Mouse (Mus musculus) embryonic facial prominence, embryonic 10.5 days (tissue): ENCODE data around the gene Inpp5d. TPM values are rescaled to one million over a fixed set of nuclear protein-coding genes. Genes with fewer than 3 reads are reported as not detected.

ENCODE experiments used
- DNase-seq: peaks from one replicate; pipeline ENCODE4 v3.0.0-alpha.2; 2017; ENCODE audit warnings: low spot score
- H3K27ac ChIP-seq: fragments of 300-500 bp; sonication (generic); replicated peaks from 2 replicates; pipeline ENCODE4 v1.5.1; 2016; ENCODE audit warnings: mild to moderate bottlenecking
- H3K27me3 ChIP-seq: fragments of 300-500 bp; sonication (generic); replicated peaks from 2 replicates; pipeline ENCODE4 v1.6.1; 2016; ENCODE audit warnings: low read depth, mild to moderate bottlenecking; ENCODE audit not compliant: poor library complexity, severe bottlenecking
- H3K36me3 ChIP-seq: fragments of 300-500 bp; sonication (generic); replicated peaks from 2 replicates; pipeline ENCODE4 v1.6.1; 2016; ENCODE audit warnings: mild to moderate bottlenecking, moderate library complexity
- H3K4me1 ChIP-seq: fragments of 300-500 bp; sonication (generic); 2 replicates; pipeline ENCODE4 v1.6.1; 2016
- H3K4me3 ChIP-seq: fragments of 300-500 bp; sonication (generic); 2 replicates; pipeline ENCODE4 v1.5.1; 2016; ENCODE audit warnings: mild to moderate bottlenecking, moderate library complexity
- H3K9me3 ChIP-seq: fragments of 300-500 bp; sonication (generic); 2 replicates; pipeline ENCODE4 v1.6.1; 2016; ENCODE audit warnings: mild to moderate bottlenecking
- WGBS: fragments of 180-500 bp; shearing (Covaris S2); methylation state at CpG from one replicate; pipeline ENCODE4 v1.1.7; 2016; 5-methylcytosine and 5-hydroxymethylcytosine counted together
- polyA plus RNA-seq: library from polyadenylated mRNA; unstranded; fragments of >200 nt; fragmentation: Nextera tagmentation; extraction: Ambion mirVana; gene quantifications from 2 replicates; pipeline ENCODE4 v1.2.1, GENCODE M21; 2016

Inpp5d gene
- polyA plus RNA-seq, 1 experiment from 2014 or later, result 4.0 TPM

DNA sequence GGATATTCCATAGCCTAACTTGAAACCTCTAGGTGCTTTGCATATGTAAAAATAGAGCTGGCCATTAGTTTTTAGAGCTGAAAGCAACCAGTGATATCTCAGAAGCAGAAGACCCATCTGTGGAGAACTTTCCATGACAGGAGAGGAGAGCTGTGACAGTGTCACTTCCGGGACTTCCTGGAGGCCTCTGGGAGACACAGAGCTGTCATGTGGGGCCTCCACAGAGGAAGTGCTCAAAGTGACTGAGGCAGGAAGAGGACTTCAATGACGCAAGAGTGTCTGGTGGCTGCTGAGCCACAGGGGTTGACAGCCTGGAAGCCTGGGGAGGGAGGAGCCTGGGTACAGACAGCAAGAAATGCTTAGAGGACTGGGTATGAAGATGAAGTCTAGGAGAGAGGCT, 6.2 kb downstream of the Inpp5d start:
- 58% methylated on average over 2 of the region's 2 CpGs for WGBS
- Histone ChIP-seq H3K27ac (no peak overlapping the region), H3K4me3 (no peak overlapping the region), H3K36me3 (no peaks in the 10 kb centered on the region), H3K9me3 (no peaks in the 10 kb centered on the region), H3K4me1 (no peaks in the 10 kb centered on the region), H3K27me3 (no peaks in the 10 kb centered on the region)
- DNase-seq, result no peak

DNA sequence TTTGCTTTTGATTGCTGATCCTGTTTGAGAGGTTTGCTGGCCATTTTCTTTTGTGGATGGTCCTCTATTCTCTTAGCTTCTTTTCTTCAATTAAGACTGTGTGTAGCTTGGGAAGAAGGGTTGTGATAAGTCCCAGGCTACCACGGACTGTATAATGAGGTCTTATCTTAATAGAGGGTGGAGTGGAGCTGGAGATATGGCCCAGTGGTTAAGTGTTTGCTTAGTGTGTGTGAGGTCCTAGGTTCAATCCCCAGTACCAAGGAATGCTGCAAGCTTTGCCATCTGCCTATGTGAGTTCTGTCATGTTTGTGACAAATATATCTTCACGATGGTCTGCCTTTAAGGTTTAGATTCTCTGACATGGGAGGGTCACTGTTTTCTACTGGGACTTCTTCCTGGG, 8.0 kb downstream of the Inpp5d start:
- Histone ChIP-seq H3K36me3 (no peaks in the 10 kb centered on the region), H3K4me1 (no peaks in the 10 kb centered on the region), H3K27me3 (no peaks in the 10 kb centered on the region), H3K9me3 (no peaks in the 10 kb centered on the region), H3K27ac (no peak overlapping the region), H3K4me3 (no peak overlapping the region)
- no peak for DNase-seq
- 81% methylated on average over 2 of the region's 2 CpGs for WGBS

DNA sequence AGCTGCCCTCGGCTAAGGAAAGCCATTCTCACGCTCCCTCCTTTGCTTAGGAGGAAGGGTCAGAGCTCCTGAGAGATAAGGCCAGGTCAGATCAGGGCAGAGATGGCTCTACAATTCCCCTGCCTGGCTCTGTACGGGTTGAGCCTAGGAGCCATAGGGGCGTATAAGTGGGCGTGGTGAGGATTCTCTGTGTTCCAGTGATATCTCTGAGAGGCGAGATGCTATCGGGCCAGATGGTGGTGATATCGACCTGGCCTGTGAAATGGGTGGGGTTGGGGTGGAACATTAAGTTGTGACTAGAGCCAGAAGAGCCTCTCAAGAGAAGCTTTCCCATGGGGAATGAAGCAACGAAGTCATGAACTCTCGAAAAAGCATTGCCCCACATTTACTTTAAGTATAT, 11.5 kb downstream of the Inpp5d start:
- no peak overlapping the region for H3K27ac ChIP-seq
- no peak for DNase-seq
- 86% methylated on average over 10 of the region's 10 CpGs for WGBS

DNA sequence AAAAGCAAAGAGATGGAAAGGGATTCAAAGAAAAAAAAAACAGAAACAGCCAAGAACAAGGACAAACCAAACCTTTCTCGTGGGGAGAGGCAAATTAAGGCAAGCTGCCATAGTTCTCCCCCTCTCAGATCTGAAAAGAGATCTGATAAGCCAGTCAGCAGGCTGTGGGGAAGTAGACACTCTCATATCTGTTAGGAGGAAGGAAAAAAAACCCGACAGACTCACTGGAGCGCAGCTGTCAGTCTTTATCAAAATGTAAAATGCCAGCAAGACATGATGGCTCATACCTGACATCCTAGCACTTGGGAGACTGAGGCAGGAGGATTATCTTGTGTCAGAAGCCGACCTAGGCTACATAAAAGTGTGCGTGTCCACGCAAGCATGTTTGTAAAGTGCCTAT, 12.1 kb downstream of the Inpp5d start:
- Histone ChIP-seq H3K27ac (no peak overlapping the region), H3K9me3 (no peaks in the 10 kb centered on the region), H3K27me3 (no peaks in the 10 kb centered on the region), H3K36me3 (no peaks in the 10 kb centered on the region), H3K4me3 (no peak overlapping the region), H3K4me1 (no peaks in the 10 kb centered on the region)
- 76% methylated on average over 6 of the region's 6 CpGs for WGBS
- DNase-seq, result no peak

More for the DNA sequence above, 11.5 kb downstream of the Inpp5d start:
- Histone ChIP-seq H3K27me3 (no peaks in the 10 kb centered on the region), H3K36me3 (no peaks in the 10 kb centered on the region), H3K9me3 (no peaks in the 10 kb centered on the region), H3K4me3 (no peak overlapping the region), H3K4me1 (no peaks in the 10 kb centered on the region)

DNA sequence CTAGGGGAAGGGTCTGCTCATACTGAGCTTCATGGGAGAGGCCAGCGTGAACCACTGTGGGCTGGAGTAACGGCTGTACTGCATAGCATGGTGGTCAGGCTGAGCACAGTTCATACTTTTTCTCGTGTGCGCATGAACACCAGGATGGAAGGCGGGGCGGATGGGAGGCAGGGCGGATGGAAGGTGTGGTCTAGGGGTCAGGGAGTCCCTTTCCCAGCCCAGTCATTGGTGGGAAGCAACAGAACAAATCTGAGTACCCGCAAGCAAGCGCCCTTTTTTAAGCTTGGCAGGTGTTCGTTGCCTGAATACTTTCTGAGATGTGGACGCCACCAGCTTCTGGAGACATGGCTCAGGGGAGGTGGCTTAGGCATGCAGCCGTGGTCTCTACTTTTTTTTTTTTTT, 16.6 kb downstream of the Inpp5d start:
- Histone ChIP-seq H3K36me3 (no peaks in the 10 kb centered on the region), H3K4me3 (no peak overlapping the region), H3K27ac (no peak overlapping the region), H3K9me3 (no peaks in the 10 kb centered on the region), H3K27me3 (no peaks in the 10 kb centered on the region), H3K4me1 (peaks cover 9% of the 10 kb centered on the region)
- 88% methylated on average over 12 of the region's 12 CpGs for WGBS
- DNase-seq, result no peak

DNA sequence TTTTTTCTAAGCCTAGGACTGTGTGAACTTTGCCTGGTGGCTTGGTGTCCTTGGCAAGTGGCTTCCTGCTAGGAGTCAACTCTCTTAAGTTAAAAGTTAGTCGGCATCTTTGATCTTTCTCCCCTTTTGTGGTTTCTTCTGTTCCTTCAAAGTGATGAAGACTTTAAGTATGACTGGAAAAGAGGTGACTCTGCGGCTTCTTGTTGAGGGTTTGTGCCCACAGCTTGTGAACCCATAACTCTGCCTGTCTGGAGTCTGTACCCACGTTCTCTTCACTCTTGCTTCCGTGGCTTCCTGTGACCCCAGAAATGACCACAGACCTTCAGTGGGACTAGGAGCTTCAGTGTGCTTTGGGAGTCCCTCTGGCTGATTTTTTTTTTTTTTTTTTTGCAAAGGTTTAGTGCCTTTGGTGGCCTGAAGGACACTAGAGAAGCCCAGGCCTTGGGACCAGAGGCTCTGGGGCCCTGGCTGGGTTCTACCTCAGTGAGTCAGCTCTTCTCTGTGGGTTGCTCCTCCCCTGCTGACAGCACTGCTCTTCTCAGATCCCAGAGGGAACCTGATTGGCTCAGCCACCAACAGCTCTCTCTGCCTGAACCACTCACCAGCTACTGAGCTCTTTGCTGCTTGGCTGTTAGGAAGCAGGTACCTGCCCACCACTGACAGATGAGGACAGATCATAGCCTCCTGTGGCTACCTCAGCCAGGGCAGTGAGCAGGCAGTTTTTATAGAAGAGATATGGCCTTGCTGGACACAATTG, 17.2 kb downstream of the Inpp5d start:
- Histone ChIP-seq H3K4me3 (no peak overlapping the region), H3K27ac (no peak overlapping the region), H3K4me1 (peaks cover 9% of the 10 kb centered on the region), H3K36me3 (no peaks in the 10 kb centered on the region), H3K27me3 (no peaks in the 10 kb centered on the region), H3K9me3 (no peaks in the 10 kb centered on the region)
- DNase-seq, result no peak
- 91% methylated on average over 4 of the region's 4 CpGs for WGBS

DNA sequence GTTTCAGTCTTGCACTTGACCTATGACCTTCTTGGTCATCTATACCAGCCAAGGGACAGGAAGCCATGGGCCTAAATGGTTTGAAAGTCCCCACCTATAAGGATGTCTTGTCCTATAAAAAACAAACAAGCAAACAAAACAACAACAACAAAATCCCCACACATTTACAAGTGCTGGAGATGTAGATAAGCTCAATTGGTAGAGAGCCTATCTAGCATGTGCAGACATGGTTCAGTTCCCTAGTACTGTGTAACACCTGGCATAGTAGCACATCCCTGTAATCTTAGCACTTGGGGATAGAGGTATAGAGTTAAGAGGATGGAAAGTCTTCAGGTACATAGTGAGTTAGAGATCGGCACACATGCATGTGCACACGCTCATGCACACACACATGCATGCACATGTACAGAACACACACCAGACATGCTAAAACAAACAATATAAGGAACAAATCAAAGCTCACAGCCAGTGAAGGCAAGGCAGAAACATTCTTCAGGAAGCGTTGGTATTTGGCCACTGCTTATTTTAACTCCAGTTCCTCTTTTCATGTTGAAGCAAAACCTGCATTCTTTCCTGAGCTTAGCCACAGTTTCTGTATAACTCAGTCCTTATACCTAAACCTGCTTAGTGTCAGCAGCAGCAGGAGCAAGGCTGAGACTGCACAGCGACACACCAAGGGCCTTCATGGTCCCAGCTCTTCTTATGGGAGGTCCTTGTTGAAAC, 17.9 kb downstream of the Inpp5d start:
- WGBS, result 89% methylated on average over 4 of the region's 4 CpGs
- DNase-seq, result no peak
- H3K9me3 ChIP-seq, result no peaks in the 10 kb centered on the region
- H3K4me3 ChIP-seq, result no peak overlapping the region
- H3K4me1 ChIP-seq, result peaks cover 9% of the 10 kb centered on the region
- H3K36me3 ChIP-seq, result no peaks in the 10 kb centered on the region
- no peak overlapping the region for H3K27ac ChIP-seq
- H3K27me3 ChIP-seq, result no peaks in the 10 kb centered on the region

DNA sequence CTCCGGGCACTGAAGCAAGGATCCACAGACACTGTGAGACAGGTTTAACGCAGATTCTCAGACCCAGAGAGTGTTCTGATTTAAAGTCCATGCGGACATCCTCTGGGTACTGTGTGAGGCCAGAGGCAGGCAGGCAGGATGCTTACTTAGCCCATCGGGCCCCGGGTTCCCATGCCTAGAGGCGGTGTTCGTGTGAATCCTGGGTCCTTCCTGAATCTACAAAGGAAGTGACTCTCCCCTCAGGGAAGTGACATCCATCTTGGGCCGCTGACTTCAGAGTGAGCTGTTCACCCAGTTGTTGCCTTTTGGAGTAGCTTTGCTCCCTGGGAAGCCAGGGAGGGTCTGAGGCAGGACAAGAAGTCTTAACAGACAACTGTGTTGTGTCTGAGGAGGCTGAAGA, 19.6 kb downstream of the Inpp5d start:
- Histone ChIP-seq H3K27ac (peak overlapping the region; percentile 27), H3K4me3 (no peak overlapping the region)
- 75% methylated on average over 8 of the region's 8 CpGs for WGBS

DNA sequence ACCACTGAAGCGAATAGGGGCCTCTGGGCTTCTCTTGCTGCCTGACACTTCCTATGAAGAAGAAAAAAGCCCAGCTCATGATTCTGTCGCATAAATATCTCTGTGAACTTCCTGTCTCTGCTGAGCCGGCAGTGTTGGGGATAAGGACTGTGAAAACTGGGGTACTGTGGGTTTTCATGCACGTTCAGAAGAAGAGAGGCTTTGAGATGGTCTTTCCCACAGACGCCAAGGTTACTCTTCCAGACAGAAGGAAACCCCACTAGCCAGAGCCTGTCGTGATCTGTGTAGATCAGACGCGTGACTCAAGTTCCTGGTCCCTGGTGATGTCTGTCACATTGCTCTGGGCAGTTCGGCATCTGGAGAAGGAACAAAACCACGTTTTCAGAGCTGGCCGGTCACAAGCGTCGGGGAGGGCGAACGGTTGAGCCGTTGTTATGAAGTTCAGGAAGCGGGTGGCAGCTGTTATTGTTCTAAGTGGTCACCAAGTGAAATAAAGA, 20.1 kb downstream of the Inpp5d start:
- no peaks in the 10 kb centered on the region for H3K36me3 ChIP-seq
- no peaks in the 10 kb centered on the region for H3K27me3 ChIP-seq
- H3K4me1 ChIP-seq, result peaks cover 9% of the 10 kb centered on the region
- 61% methylated on average over 17 of the region's 17 CpGs for WGBS
- H3K4me3 ChIP-seq, result no peak overlapping the region
- H3K9me3 ChIP-seq, result no peaks in the 10 kb centered on the region
- H3K27ac ChIP-seq, result peak overlapping the region; percentile 27
- peak; percentile 19 for DNase-seq

More for the DNA sequence above, 19.6 kb downstream of the Inpp5d start:
- DNase-seq, result no peak
- Histone ChIP-seq H3K9me3 (no peaks in the 10 kb centered on the region), H3K36me3 (no peaks in the 10 kb centered on the region), H3K4me1 (peaks cover 9% of the 10 kb centered on the region), H3K27me3 (no peaks in the 10 kb centered on the region)

DNA sequence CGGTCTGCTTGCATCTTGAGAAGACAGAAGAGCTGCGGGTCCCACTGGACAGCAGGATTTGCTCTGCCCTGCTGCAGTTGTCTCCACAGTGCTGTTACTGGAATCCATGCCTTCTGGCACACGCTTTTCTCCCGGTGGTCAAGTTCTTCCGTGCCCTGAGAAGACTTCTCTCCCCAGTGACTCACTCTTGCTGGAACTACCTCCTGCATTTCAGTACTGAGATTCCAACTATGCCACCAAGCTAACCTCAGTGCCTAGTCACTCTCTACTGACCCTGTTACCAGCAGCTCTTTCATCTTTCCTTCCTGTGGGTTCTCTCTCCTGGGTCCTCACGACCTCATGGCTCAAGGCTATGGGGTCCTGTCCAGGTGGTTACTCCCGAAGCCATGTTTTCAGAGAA, 22.9 kb downstream of the Inpp5d start:
- Histone ChIP-seq H3K27me3 (no peaks in the 10 kb centered on the region), H3K4me3 (no peak overlapping the region), H3K36me3 (no peaks in the 10 kb centered on the region), H3K4me1 (peaks cover 9% of the 10 kb centered on the region), H3K9me3 (no peaks in the 10 kb centered on the region), H3K27ac (no peak overlapping the region)
- no peak for DNase-seq
- 92% methylated on average over 7 of the region's 7 CpGs for whole genome bisulfite sequencing

DNA sequence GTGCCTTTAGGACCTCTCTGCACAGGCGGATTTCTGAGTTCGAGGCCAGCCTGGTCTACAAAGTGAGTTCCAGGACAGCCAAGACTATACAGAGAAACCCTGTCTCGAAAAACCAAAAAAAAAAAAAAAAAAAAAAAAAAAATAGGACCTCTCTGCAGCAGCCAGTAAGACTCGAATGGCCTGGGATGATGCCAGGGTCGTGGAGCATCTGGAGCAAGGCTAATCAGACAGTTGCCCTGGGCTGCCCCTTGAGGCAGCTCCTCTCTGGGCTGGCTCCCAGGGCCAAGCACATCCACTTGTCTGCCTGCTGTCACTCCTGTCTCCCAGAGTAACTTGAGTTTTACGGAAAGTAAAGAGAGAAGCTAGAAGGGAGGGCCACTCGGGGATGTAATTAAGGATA, 24.9 kb downstream of the Inpp5d start:
- peaks cover 9% of the 10 kb centered on the region for H3K4me1 ChIP-seq
- H3K36me3 ChIP-seq, result no peaks in the 10 kb centered on the region
- WGBS, result 77% methylated on average over 7 of the region's 7 CpGs
- DNase-seq, result no peak
- no peak overlapping the region for H3K4me3 ChIP-seq
- H3K9me3 ChIP-seq, result no peaks in the 10 kb centered on the region
- no peak overlapping the region for H3K27ac ChIP-seq
- H3K27me3 ChIP-seq, result no peaks in the 10 kb centered on the region

DNA sequence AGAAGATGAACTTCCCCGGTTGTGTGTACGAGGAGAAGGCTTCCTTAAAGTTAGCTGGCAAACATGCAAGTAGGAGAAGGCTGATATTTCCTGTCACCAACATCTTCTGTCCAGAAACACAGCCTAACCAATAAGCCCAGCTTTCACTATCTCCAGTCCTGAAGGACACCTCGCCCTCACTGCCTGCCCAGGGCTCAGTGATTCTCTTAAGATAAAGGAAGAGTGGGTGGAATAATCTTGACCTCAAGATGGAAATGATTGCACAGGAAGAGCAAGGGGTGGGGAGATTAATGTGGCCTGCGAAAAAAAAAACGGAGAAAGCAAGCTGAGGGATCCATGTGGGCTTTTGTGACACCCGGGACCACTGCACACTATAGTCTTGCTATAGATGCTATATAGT, 25.6 kb downstream of the Inpp5d start:
- H3K4me3 ChIP-seq, result no peak overlapping the region
- no peaks in the 10 kb centered on the region for H3K36me3 ChIP-seq
- H3K27ac ChIP-seq, result no peak overlapping the region
- 84% methylated on average over 6 of the region's 6 CpGs for WGBS
- DNase-seq, result no peak
- no peaks in the 10 kb centered on the region for H3K27me3 ChIP-seq
- H3K4me1 ChIP-seq, result peaks cover 2% of the 10 kb centered on the region; the same call in 1 of the 2 replicates
- no peaks in the 10 kb centered on the region for H3K9me3 ChIP-seq

DNA sequence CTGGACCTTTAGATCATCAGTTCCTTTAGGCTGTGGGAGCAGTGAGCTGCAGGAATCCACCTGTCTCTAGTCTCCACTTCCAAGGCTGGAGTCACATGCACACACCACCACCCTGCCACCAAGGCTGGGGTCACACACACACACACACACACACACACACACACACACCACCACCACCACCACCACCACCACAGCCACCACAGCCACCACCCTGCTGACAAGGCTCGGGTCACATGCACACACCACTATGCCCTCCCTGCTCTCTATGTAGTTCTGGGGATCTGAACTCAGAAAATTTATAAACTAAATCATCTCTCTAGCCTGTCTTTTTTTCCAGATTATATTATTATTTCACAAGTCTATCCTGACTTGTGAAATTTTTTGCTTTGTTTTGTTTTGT, 27.7 kb downstream of the Inpp5d start:
- H3K9me3 ChIP-seq, result no peaks in the 10 kb centered on the region
- WGBS, result 90% methylated on average over 1 of the region's 1 CpGs
- no peak overlapping the region for H3K27ac ChIP-seq
- H3K4me3 ChIP-seq, result no peak overlapping the region
- no peaks in the 10 kb centered on the region for H3K4me1 ChIP-seq
- H3K27me3 ChIP-seq, result no peaks in the 10 kb centered on the region
- DNase-seq, result no peak
- no peaks in the 10 kb centered on the region for H3K36me3 ChIP-seq
